Mouse (Mus musculus): Measurements from ENCODE around the gene Prpf3. TPM values are rescaled to one million over a fixed set of nuclear protein-coding genes. Genes with fewer than 3 reads are reported as not detected.
A peak's percentile ranks its signal among the peaks of the same experiment; 100 is the strongest.

The Prpf3 gene
- polyA plus RNA-seq, 1 experiment: 35.6 TPM

DNA sequence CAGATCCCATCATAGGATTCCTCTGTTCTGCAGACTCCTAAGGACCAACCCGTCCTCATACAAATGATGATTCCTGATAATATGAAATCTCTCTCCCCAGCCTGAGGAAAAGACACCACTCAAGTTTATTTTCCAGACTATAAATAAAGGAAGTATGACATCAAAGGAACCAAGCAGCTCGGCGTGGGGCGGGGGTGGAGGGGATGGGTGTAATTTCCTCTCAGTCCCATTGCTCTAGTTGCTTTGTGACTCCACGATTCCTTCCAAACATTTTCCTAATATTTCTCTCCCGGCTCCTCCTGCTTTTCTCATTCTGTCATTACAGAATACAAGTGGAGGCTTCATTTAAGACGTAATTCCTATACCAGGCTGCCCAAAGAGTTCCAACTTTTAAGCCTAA is 37.4 kb upstream of the Prpf3 start:
- DNase-seq (ENCODE audit: low read depth): no peak
- TF ChIP-seq POLR2A (IDR thresholded peaks at IDR 0.05; ENCODE audit: borderline replicate concordance, extremely low read depth, insufficient read depth, insufficient read length, poor library complexity, severe bottlenecking): no peak
- TF ChIP-seq CTCF (IDR thresholded peaks at IDR 0.05; ENCODE audit: borderline replicate concordance, extremely low read depth, insufficient read depth, insufficient read length): no peak

DNA sequence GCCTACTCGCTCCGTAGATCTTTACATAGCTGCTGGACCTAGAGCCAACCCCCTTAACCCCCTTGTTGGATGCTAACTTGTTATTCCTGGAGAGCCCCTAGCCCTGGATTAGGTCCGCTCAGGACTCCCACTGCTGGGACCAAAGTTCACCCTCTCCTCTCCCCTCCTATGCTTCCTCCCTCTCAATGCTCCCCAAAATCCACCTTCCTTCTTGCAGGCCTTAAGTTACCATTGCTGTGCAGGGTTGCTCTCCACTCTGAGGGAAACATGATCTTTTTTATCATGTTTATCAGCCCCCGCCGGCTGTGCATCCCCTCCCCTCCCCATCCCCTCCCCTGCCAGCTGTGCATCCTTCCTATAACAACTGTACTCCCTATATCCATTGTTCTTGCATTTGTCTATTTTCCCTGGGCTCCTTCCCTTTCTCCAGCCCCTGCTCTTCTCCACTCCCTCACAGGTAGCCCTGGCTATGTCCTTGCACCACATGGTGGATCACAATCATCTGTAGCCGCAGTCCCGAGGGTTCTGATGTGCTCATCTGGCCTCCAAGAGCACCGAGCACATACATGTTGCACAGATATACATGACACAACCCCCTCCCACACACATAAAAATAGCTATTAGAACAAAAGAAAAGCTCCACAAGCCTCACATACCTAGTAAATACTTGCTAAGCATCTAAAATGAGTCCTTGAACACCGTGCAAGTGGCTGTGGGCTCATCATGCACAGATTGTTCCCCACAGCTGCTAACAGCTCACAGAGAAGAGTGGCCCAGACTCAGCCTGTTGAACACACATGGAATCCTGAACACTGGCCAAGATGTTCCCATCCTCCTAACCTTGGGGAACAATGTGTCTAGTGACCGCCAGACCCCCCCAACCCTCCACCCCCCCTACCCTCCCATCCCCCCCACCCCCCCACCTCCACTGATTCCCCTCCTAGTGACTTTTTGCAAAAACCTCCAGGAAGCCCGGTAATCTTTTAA is 36.7 kb upstream of the Prpf3 start:
- peak; percentile 17 for DNase-seq (ENCODE audit: low read depth)
- no peak for TF ChIP-seq POLR2A (IDR thresholded peaks at IDR 0.05; ENCODE audit: borderline replicate concordance, extremely low read depth, insufficient read depth, insufficient read length, poor library complexity, severe bottlenecking)
- no peak for TF ChIP-seq CTCF (IDR thresholded peaks at IDR 0.05; ENCODE audit: borderline replicate concordance, extremely low read depth, insufficient read depth, insufficient read length)

DNA sequence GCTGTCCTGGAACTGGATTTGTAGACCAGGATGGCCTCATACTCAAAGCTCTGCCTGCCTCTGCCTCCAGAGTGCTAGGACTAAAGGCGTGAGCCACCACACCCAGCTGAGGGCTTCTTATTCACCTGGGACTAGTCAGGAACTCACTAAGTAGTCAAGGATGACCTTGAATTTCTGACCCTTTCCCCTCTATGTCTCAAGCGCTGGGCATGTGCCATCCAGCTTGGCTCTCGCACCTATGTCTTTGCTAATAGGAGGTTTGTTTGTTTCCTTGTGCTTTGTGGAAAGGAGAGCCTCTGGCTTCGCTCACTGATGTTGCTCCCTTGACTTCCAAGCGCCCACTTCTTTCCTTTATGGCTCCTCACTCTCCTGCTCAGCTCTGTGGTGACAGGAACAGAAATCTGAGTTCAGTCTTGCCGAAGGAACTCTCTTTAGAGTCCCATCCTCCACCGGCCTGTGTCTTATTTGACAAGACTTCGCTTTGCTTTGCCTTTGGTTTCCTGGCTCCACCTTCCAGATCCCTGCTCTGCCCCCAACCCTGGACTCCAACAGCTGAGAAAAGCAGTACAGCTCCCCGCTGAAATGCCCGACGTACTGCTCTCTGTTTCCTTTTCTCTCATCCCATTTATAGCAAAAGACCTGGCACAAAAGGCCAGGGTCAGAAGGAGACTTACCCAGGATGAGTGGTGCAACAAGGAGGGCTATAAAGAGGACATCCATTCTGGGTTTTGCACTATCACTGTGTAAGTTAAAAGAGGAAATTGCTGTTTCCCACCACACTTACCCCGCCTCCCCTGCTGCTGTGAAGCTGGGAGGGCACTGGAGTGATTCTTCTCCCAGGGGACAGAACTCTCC is 35.8 kb upstream of the Prpf3 start, which contains the start of gene BC028528:
BC028528 (minus strand) TSS at position 795 of the 855 bp plus-strand sequence.
- TF ChIP-seq POLR2A (IDR thresholded peaks at IDR 0.05; ENCODE audit: borderline replicate concordance, extremely low read depth, insufficient read depth, insufficient read length, poor library complexity, severe bottlenecking): no peak
- DNase-seq (ENCODE audit: low read depth): peak; percentile 32

DNA sequence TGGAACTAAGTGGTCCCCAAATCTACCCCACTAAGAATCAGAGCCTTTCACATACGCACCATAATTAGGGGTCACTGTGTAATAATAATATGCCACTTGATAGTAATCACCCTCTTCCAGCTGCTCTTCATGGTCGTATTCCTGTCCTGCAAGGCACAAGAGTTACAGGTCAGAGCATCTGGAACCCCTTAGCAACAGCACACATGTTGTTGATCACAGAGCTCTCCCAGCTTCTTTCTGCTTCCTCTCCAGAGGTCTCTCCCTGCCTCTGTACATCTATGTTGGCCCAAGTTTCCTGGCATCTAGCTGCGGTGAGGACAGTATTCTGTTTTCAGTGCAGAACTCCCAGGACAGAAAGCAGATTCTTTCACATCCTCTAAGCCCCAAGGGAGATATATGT is 34.0 kb upstream of the Prpf3 start:
- DNase-seq (ENCODE audit: low read depth): no peak
- TF ChIP-seq CTCF (IDR thresholded peaks at IDR 0.05; ENCODE audit: borderline replicate concordance, extremely low read depth, insufficient read depth, insufficient read length) (no peak), POLR2A (IDR thresholded peaks at IDR 0.05; ENCODE audit: borderline replicate concordance, extremely low read depth, insufficient read depth, insufficient read length, poor library complexity, severe bottlenecking) (no peak)

DNA sequence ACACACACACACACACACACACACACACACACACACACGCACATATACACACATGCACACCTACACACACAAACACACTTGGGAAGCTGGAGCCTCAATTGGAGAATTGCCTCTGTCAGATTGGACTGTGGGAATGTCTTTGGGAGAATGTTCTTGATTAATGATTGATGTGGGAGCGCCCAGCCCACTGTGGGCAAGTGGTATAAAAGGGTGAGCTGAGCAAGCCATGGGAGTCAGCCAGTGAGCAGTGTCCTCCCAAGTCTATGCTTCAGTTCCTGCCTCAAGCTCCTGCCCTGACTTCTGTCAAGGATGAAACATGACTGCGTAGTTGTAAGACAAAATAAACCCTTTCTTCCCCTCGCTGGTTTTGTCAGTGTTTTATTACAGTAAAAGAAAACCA is 31.9 kb upstream of the Prpf3 start:
- DNase-seq (ENCODE audit: low read depth): no peak

DNA sequence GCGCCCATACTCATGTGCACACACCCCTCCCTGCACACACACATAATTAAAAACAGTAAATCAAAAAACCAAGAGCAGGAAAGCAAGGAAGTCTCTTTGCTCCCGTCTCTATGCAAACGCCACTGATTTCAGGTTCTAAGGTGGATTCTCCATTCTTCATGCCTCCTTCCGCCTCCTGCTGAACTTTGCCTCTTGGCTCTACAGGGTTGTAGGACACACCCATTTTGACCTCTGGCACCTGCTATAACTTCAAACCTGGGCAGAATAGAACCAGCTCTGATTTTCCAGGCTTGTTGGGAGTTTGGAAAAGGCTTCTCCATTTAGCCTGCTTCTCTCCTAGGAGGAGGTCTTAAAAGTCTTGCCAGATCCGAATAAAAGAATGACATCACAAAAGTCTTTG is 28.7 kb upstream of the Prpf3 start:
- no peak for TF ChIP-seq CTCF (IDR thresholded peaks at IDR 0.05; ENCODE audit: borderline replicate concordance, extremely low read depth, insufficient read depth, insufficient read length)
- no peak for TF ChIP-seq POLR2A (IDR thresholded peaks at IDR 0.05; ENCODE audit: borderline replicate concordance, extremely low read depth, insufficient read depth, insufficient read length, poor library complexity, severe bottlenecking)

More for the DNA sequence above, 31.9 kb upstream of the Prpf3 start:
- TF ChIP-seq POLR2A (IDR thresholded peaks at IDR 0.05; ENCODE audit: borderline replicate concordance, extremely low read depth, insufficient read depth, insufficient read length, poor library complexity, severe bottlenecking): no peak
- TF ChIP-seq CTCF (IDR thresholded peaks at IDR 0.05; ENCODE audit: borderline replicate concordance, extremely low read depth, insufficient read depth, insufficient read length): no peak

DNA sequence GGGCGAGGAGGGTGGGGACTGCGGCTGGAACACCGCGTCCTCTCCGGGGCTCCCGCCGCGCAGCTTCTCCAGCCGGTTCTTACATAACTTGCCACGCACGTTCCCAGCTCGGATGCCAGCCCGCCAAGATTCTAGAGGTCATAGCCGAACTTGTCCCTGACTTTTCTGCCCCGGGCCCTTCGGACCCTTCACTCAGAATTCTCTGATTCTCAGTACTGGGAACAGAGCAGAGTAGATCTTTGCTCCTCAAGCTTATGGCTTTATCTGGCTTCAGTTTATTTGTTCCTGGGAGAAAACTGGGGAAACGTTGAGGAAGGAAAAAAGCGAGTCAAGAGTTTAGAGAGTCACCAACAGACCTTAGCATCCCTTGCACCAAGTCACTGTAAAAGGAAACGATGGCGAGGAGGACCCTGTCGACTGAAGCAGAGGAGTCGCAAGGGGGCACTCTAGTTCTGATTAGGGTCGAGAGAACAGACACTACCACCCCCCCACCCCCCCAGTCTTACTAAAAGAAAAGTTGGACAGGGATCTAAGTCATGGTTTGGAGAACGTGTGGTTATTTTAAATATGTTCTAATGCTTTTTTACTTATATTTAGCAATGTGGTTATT is 27.2 kb upstream of the Prpf3 start:
- TF ChIP-seq CTCF (IDR thresholded peaks at IDR 0.05; ENCODE audit: borderline replicate concordance, extremely low read depth, insufficient read depth, insufficient read length) (peak; percentile 52; the same call in 1 of the 2 replicates), POLR2A (IDR thresholded peaks at IDR 0.05; ENCODE audit: borderline replicate concordance, extremely low read depth, insufficient read depth, insufficient read length, poor library complexity, severe bottlenecking) (no peak)
- DNase-seq (ENCODE audit: low read depth): peak; percentile 68

More for the DNA sequence above, 28.7 kb upstream of the Prpf3 start:
- no peak for DNase-seq (ENCODE audit: low read depth)

DNA sequence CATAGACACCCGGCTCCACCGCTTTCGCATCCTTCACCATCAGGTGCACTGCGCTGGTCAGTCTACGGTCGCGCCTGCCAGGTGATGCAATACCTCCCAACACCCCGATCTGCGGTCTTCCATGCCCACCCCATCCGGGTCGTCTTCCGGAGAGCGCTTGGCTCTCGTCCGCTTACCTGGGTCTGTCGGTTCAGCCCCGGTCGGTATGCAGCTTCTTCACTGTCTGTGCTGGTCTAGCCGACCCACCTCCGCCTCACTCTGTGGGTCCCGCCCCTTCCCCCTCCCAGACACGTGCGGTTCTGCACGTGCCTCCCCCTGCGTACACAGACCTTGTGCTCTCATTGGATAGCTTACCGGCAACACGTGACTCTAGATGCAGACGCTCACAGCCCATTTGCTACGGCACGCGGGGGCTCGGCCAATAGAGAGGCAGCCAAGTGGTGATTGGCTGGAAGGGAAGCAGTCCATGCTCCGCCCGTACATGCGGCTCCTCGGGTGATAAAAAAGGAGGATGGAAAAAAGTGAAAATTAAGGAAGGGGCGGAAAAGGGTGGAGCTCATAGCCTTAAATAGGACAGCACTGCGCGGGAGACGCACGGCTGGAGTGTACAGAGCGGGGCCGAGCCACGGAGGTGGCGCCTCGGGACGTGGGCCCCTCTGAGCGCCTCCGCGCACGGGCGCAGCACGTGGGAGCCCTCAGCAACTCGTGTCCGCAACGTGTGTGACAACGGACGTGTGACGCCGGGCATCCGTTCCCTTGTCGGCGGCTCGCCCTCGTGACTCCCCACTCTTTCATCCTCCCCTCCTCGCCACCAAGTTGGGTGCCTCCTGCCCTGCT is 26.5 kb upstream of the Prpf3 start, which contains the start of gene Ciart:
Ciart (minus strand) TSS at position 273 of the 837 bp plus-strand sequence.
- TF ChIP-seq CTCF (IDR thresholded peaks at IDR 0.05; ENCODE audit: borderline replicate concordance, extremely low read depth, insufficient read depth, insufficient read length): no peak
- no peak for TF ChIP-seq POLR2A (IDR thresholded peaks at IDR 0.05; ENCODE audit: borderline replicate concordance, extremely low read depth, insufficient read depth, insufficient read length, poor library complexity, severe bottlenecking)
- DNase-seq (ENCODE audit: low read depth): peak; percentile 99

DNA sequence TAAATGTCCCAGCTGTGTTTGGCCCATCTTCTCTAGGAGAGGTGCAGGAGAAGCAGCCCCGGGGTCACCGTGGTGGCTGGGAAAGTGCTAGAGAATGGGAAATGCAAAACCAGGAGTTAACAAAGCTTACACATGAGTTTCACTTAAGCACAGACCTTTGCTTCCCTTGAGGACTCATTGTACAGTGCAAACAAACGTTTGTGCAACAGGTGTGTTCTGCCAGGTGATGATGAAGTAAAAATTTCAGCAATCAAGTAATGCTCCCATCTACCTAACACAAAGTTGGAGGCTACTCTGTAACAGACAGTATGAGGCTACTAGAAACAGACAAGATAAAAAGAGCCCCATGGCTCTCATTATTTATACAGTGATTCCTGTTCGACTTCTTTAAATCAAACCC is 23.4 kb upstream of the Prpf3 start:
- TF ChIP-seq CTCF (IDR thresholded peaks at IDR 0.05; ENCODE audit: borderline replicate concordance, extremely low read depth, insufficient read depth, insufficient read length): no peak
- TF ChIP-seq POLR2A (IDR thresholded peaks at IDR 0.05; ENCODE audit: borderline replicate concordance, extremely low read depth, insufficient read depth, insufficient read length, poor library complexity, severe bottlenecking): no peak
- DNase-seq (ENCODE audit: low read depth): no peak

DNA sequence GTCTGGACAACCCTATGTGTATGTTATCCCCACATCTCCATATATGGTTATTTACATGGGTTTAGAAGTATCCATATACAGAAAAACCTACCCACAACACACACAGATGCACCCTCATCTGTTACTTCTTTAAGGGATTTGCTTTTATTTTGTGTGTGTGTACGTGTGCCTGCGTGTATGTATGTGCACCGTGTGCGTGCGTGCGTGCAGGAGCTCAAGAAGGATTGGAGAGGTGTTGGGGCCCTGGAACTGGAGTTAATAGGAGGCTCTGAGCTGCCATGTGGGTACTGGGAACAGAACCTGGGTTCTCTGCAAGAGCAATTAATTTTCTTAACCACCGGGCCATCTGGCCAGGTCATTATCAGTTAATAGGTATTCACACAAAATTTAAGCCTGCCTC is 16.4 kb upstream of the Prpf3 start:
- TF ChIP-seq POLR2A (IDR thresholded peaks at IDR 0.05; ENCODE audit: borderline replicate concordance, extremely low read depth, insufficient read depth, insufficient read length, poor library complexity, severe bottlenecking) (no peak), CTCF (IDR thresholded peaks at IDR 0.05; ENCODE audit: borderline replicate concordance, extremely low read depth, insufficient read depth, insufficient read length) (no peak)
- peak; percentile 2 for DNase-seq (ENCODE audit: low read depth)

Data from brain, embryonic 14.5 days (tissue).